Mouse (Mus musculus): ENCODE results near the gene Tubb2a. TPM values are rescaled to one million over a fixed set of nuclear protein-coding genes. Genes with fewer than 3 reads are reported as not detected.
A peak's percentile ranks its signal among the peaks of the same experiment; 100 is the strongest.
"Not testable (repeated sequence)": the region's sequence is repeated elsewhere in the genome, so short reads cannot be mapped to it uniquely, and the experiment has no call there.

Tubb2a gene
- polyA plus RNA-seq, 1 experiment from 2014 or later: 115 TPM

DNA sequence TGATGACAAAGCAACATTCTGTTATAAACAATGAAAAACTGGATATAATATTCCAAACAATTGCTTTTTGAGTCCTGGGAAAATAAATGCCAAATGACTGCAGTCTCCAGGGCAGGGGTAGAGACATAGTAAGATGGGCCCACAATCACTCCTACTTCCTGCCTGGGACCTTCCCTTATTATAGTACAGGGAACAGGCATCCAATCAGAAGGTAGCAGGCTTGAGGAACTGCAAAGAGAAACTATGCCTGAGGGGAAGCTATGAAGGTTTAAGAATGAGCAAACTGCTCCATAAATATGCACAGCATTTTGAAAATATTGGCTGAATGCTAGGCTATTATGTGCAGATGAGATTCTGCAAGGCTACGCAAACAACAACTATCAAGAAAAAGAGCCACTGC lies 29.2 kb upstream of the Tubb2a start:
- WGBS: 97% methylated on average over 1 of the region's 1 CpGs
- Histone ChIP-seq H3K4me1 (no peaks in the 10 kb centered on the region), H3K36me3 (no peaks in the 10 kb centered on the region), H3K27me3 (ENCODE audit: insufficient read depth, poor library complexity, severe bottlenecking) (no peaks in the 10 kb centered on the region), H3K9me3 (no peaks in the 10 kb centered on the region), H3K27ac (no peak overlapping the region), H3K4me3 (no peak overlapping the region)
- DNase-seq (ENCODE audit: low spot score): no peak

DNA sequence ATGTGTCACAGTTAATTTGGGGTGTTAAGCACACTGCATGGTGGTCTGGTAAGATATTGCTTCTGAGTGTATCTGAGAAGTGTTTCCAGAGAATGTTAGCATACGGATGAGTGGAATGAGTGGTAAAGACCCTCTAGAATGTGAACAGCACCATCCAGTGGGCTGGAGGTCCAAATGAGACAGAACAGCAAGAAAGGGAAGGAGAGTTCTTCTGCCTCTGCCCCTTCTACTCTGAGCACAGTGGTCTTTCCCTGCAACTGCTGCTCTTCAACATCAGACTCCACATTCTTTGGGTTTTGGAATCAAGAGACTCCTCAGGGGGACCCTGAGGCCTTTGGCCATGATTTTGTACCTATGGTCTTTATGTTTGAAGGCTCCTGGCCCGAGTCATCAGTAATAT lies 28.4 kb upstream of the Tubb2a start:
- WGBS: 85% methylated on average over 2 of the region's 2 CpGs
- H3K27ac ChIP-seq: no peak overlapping the region
- DNase-seq (ENCODE audit: low spot score): no peak
- no peaks in the 10 kb centered on the region for H3K27me3 ChIP-seq (ENCODE audit: insufficient read depth, poor library complexity, severe bottlenecking)
- no peaks in the 10 kb centered on the region for H3K4me1 ChIP-seq
- no peak overlapping the region for H3K4me3 ChIP-seq
- H3K36me3 ChIP-seq: no peaks in the 10 kb centered on the region
- H3K9me3 ChIP-seq: no peaks in the 10 kb centered on the region

- no peak overlapping the region for H3K27ac ChIP-seq
- no peaks in the 10 kb centered on the region for H3K4me1 ChIP-seq
- no peak overlapping the region for H3K4me3 ChIP-seq
- WGBS: 68% methylated on average over 1 of the region's 1 CpGs
- no peak for DNase-seq (ENCODE audit: low spot score)
- H3K9me3 ChIP-seq: no peaks in the 10 kb centered on the region
- no peaks in the 10 kb centered on the region for H3K27me3 ChIP-seq (ENCODE audit: insufficient read depth, poor library complexity, severe bottlenecking)
- H3K36me3 ChIP-seq: no peaks in the 10 kb centered on the region
Observed at GRCm38 (mm10) chr13:34105364-34105763, 27.6 kb upstream of the Tubb2a start.

DNA sequence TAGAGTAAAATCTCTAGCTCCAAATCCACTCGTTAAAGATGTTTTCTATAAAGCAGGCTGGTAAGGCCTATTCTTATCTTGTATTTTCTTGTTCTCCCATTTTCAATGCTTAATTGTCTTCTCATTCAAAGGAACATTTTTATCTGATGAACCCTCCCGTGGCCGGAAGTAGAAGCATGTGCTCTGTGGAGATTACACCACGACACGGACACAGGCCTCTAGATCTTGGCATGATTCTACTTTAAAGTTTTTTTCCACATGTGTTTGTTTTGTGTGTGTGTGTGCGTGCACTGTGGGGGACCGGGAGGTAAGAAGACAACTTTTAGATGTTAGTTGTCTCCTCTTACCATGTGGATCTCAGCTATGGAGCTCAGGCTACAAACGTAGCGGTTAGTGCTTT lies 24.1 kb upstream of the Tubb2a start:
- no peak overlapping the region for H3K4me3 ChIP-seq
- no peak for DNase-seq (ENCODE audit: low spot score)
- H3K27me3 ChIP-seq (ENCODE audit: insufficient read depth, poor library complexity, severe bottlenecking): no peaks in the 10 kb centered on the region
- H3K9me3 ChIP-seq: no peaks in the 10 kb centered on the region
- no peaks in the 10 kb centered on the region for H3K36me3 ChIP-seq
- H3K27ac ChIP-seq: no peak overlapping the region
- H3K4me1 ChIP-seq: no peaks in the 10 kb centered on the region
- 70% methylated on average over 9 of the region's 9 CpGs for whole genome bisulfite sequencing

DNA sequence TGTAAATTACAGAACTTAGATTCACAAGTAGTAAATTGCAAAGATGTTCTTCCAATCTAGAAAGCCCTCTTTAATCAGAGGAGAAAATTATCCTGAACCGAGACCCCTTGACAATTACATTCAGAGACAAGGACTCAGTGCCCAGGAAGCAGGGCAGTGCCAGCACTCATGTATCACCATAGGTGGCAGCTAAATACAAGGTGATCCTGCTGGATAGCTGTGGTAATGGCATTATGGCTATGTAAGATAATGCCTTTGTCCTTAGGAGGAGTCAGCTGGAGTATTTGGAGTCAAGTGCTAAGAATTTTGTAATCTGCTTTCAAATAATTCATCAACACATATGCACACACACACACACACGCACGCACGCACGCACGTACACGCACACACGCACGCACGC lies 23.4 kb upstream of the Tubb2a start:
- H3K27me3 ChIP-seq (ENCODE audit: insufficient read depth, poor library complexity, severe bottlenecking): no peaks in the 10 kb centered on the region
- peaks cover 3% of the 10 kb centered on the region for H3K4me1 ChIP-seq
- 93% methylated on average over 10 of the region's 10 CpGs for WGBS
- H3K36me3 ChIP-seq: no peaks in the 10 kb centered on the region
- H3K27ac ChIP-seq: no peak overlapping the region
- DNase-seq (ENCODE audit: low spot score): no peak
- H3K4me3 ChIP-seq: no peak overlapping the region
- H3K9me3 ChIP-seq: no peaks in the 10 kb centered on the region

DNA sequence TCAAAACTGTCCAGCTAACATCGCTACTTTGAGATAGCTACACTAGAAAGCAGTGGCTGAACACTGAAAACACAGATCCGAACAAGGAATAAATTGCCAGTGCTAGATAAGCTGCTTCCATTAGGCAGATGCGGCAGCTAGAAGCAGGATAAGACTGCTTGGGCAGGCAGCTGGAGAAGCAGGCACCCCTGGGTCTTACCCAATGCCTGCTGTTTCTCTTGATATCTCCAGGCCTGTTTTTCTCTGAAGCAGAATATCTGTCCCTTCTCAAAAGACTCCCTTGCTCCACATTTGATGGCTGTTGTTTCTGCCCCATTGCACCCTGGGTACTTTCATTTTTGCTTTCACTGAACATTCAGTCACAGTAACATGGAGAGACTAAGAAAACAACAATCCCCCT lies 22.9 kb upstream of the Tubb2a start:
- Histone ChIP-seq H3K27me3 (ENCODE audit: insufficient read depth, poor library complexity, severe bottlenecking) (no peaks in the 10 kb centered on the region), H3K27ac (no peak overlapping the region), H3K9me3 (no peaks in the 10 kb centered on the region), H3K4me1 (peaks cover 8% of the 10 kb centered on the region), H3K4me3 (no peak overlapping the region), H3K36me3 (no peaks in the 10 kb centered on the region)
- 28% methylated on average over 3 of the region's 3 CpGs for WGBS
- DNase-seq (ENCODE audit: low spot score): no peak

DNA sequence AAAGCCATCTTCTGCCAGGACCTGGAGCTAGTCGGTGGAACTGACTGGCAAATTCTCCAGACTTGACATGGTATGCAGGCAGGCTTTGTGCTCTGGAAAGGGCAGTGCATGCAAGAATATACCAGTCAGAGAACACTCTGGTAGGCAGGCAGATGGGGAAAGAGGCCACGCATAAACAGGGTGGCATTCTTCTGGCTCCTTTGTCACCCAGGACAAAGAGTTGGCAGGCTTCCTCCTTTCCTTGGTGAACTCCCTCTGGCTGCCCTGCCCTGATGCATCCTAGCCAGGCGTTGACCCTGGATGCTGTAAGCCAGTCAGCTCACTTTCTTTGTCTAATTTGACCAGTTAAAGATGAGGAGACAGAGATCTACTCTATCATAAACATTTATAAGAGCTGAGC lies 19.3 kb upstream of the Tubb2a start:
- peaks cover 16% of the 10 kb centered on the region for H3K4me1 ChIP-seq
- H3K9me3 ChIP-seq: no peaks in the 10 kb centered on the region
- no peaks in the 10 kb centered on the region for H3K36me3 ChIP-seq
- no peak overlapping the region for H3K27ac ChIP-seq
- 84% methylated on average over 3 of the region's 3 CpGs for WGBS
- no peak for DNase-seq (ENCODE audit: low spot score)
- no peaks in the 10 kb centered on the region for H3K27me3 ChIP-seq (ENCODE audit: insufficient read depth, poor library complexity, severe bottlenecking)
- H3K4me3 ChIP-seq: no peak overlapping the region

- no peaks in the 10 kb centered on the region for H3K9me3 ChIP-seq
- peaks cover 16% of the 10 kb centered on the region for H3K4me1 ChIP-seq
- no peaks in the 10 kb centered on the region for H3K36me3 ChIP-seq
- DNase-seq (ENCODE audit: low spot score): no peak
- no peaks in the 10 kb centered on the region for H3K27me3 ChIP-seq (ENCODE audit: insufficient read depth, poor library complexity, severe bottlenecking)
- no peak overlapping the region for H3K4me3 ChIP-seq
- H3K27ac ChIP-seq: 0 out of 2 replicates have a peak overlapping the region, but pooled peaks have one; percentile 4
- 62% methylated on average over 4 of the region's 4 CpGs for WGBS
Observed at GRCm38 (mm10) chr13:34096455-34096854, 18.6 kb upstream of the Tubb2a start.

DNA sequence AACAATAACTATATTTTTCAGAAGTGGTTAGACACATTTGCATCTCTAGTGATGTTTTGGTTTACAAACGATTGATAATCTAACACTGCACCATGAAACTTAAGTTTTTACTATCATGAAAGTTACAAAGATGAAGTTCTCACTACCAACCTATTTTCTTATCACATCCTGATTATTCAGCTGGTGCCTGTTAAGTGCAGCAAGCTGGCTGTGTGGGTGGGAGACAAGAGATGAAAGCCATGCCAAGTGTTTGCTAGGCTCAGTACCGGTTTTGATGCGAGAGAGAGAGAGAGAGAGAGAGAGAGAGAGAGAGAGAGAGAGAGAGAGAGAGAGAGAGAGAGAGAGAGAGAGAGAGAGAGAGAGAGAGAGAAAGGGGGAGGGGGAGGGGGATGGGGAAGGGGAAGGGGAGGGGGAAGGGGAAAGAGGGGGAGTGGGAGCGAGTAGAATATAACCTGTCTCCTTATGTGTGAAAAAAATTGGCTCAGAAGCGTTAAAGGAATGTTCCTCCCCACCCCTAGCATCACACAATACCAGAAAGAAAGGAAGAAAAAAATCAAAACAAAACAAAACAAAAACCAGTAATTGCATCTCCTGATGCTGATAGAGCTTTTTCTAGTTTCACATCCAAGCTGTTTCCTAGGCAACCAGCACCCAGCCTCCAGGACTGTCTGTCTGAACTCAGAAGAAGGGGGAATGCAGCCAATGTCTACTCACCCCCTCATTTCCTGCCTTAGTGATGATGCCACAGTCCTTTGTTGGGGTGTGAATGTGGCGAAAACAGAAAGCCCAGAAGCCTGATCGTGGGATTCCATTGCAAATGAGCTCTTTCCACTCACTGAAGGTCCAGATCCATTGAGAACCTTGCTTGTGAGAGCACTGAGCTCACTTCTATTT lies 18.0 kb upstream of the Tubb2a start:
- H3K9me3 ChIP-seq: no peaks in the 10 kb centered on the region
- no peaks in the 10 kb centered on the region for H3K27me3 ChIP-seq (ENCODE audit: insufficient read depth, poor library complexity, severe bottlenecking)
- H3K27ac ChIP-seq: 0 out of 2 replicates have a peak overlapping the region, but pooled peaks have one; percentile 4
- no peaks in the 10 kb centered on the region for H3K36me3 ChIP-seq
- no peak overlapping the region for H3K4me3 ChIP-seq
- 35% methylated on average over 7 of the region's 7 CpGs for WGBS
- DNase-seq (ENCODE audit: low spot score): no peak
- peaks cover 16% of the 10 kb centered on the region for H3K4me1 ChIP-seq

DNA sequence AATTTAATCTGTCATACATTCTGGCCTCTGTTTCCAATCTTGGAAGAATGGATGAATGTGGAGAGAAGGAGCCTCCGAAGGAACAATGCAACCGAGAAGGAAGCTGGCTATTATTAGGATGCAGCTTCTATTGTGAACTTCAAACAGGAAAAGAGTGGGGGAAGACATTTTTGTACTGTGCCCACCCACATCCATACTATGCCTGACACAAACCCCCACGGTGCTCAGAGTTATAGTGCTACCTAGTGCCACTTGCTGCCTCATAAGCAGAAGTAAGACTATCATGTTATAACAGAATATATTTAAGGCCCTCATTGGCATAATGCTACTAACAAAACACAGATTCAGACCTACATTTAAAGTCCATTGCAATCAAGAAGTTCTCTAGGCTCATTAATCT lies 11.6 kb upstream of the Tubb2a start:
- DNase-seq (ENCODE audit: low spot score): no peak
- Histone ChIP-seq H3K4me3 (no peak overlapping the region), H3K27ac (0 out of 2 replicates have a peak overlapping the region, but pooled peaks have one; percentile 13), H3K36me3 (no peaks in the 10 kb centered on the region), H3K4me1 (peaks cover 20% of the 10 kb centered on the region), H3K27me3 (ENCODE audit: insufficient read depth, poor library complexity, severe bottlenecking) (no peaks in the 10 kb centered on the region), H3K9me3 (no peaks in the 10 kb centered on the region)
- 64% methylated on average over 3 of the region's 3 CpGs for WGBS

DNA sequence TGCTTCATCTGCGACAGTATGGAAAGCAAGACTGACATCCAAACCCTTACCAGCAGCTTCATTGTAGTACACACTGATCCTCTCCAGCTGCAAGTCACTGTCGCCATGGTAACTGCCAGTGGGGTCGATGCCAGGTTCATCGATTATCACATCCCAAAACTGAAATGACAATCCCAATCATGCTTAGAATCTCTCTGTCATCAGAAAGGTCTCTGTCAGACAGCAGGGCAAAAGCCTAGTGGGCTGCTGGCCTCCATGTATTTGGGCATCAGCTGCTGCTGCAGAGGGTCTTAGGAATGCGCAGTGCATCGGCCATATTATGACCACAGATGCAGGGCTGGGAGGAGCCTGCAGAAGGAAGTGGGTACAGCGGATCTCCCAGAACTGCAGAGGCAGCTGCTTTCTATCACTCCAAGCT lies 11.1 kb upstream of the Tubb2a start:
- no peak for DNase-seq (ENCODE audit: low spot score)
- WGBS: 72% methylated on average over 7 of the region's 7 CpGs
- Histone ChIP-seq H3K36me3 (no peaks in the 10 kb centered on the region), H3K4me3 (no peak overlapping the region), H3K27ac (0 out of 2 replicates have a peak overlapping the region, but pooled peaks have one; percentile 13), H3K4me1 (peaks cover 20% of the 10 kb centered on the region), H3K9me3 (no peaks in the 10 kb centered on the region), H3K27me3 (ENCODE audit: insufficient read depth, poor library complexity, severe bottlenecking) (no peaks in the 10 kb centered on the region)

DNA sequence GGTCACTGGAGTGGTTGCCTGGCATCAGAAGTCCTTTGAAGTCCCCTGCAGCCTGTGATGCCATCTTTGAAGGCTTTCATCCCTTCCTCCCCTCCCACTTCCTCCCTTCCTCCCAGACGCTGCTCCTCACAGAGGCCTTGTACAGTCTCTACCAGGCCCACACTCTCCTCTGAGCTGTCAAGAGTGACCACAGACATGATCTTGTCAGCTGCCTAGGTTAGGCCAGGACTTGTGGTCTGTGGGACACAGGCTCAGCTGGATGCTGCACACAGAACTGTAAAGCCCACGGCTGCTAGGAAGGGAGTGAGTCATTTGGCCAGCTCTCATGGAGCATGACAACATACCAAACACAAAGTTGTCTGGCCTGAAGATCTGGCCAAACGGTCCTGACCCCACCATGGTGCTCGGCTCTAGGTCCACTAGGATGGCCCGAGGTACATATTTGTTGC lies 10.4 kb upstream of the Tubb2a start:
- H3K4me3 ChIP-seq; H3K27me3 ChIP-seq (ENCODE audit: insufficient read depth, poor library complexity, severe bottlenecking); H3K27ac ChIP-seq; DNase-seq (ENCODE audit: low spot score); H3K9me3 ChIP-seq; H3K36me3 ChIP-seq: not testable (repeated sequence)
- WGBS: 57% methylated on average over 5 of the region's 5 CpGs
- H3K4me1 ChIP-seq: peaks cover 20% of the 10 kb centered on the region

- H3K36me3 ChIP-seq: no peaks in the 10 kb centered on the region
- no peak for DNase-seq (ENCODE audit: low spot score)
- H3K4me3 ChIP-seq: no peak overlapping the region
- no peaks in the 10 kb centered on the region for H3K9me3 ChIP-seq
- H3K4me1 ChIP-seq: peaks cover 20% of the 10 kb centered on the region
- no peak overlapping the region for H3K27ac ChIP-seq
- H3K27me3 ChIP-seq (ENCODE audit: insufficient read depth, poor library complexity, severe bottlenecking): no peaks in the 10 kb centered on the region
- 45% methylated on average over 7 of the region's 7 CpGs for WGBS
Observed at GRCm38 (mm10) chr13:34087052-34087812, 9.4 kb upstream of the Tubb2a start.

All from heart, embryonic 10.5 days (tissue).